Mouse (Mus musculus) embryonic stem cell, embryonic (primary cell): Measurements from ENCODE around the gene Exoc4.

ENCODE experiments used
- CTCF ChIA-PET, 4 experiments: fragments of 300-600 bp in 2 of 4; fragments of 350-600 bp in 2 of 4; sonication (Branson Sonifier 250); formaldehyde crosslinking; loops; one replicate each; lab custom pipeline; 2022; ENCODE audit warnings: inconsistent platforms in 2 of 4; lab: Charles Lee
- POLR2A ChIA-PET, 4 experiments: fragments of 300-600 bp in 2 of 4; fragments of 350-600 bp in 2 of 4; sonication (Branson Sonifier 250); formaldehyde crosslinking; loops; one replicate each; lab custom pipeline; 2022; ENCODE audit warnings: antibody characterized with exemption in 4 of 4, inconsistent platforms in 1 of 4; lab: Charles Lee

Gene Exoc4

GRCm38 (mm10) chr6:33516798-33517197, 267.9 kb downstream of the Exoc4 start:
- CTCF ChIA-PET, result interaction anchor here in 1 of 4 experiments (0.7 kb wide), 1 partner anchor 107 kb away, joined by 3 read pairs; no protein-coding TSS in a partner anchor
- POLR2A ChIA-PET, result interaction anchor here in 1 of 4 experiments (0.5 to 1.0 kb wide), 3 partner anchors 11 to 1084 kb away, joined by 3 to 4 read pairs (median 3); no protein-coding TSS in a partner anchor

- POLR2A ChIA-PET, result no interaction called here
- CTCF ChIA-PET, result no interaction called here
These were observed 269.1 kb downstream of the Exoc4 start for GRCm38 (mm10) chr6:33517890-33518410.

GRCm38 (mm10) chr6:33525695-33526366, 276.9 kb downstream of the Exoc4 start:
- POLR2A ChIA-PET, result interaction anchor here in 2 of 4 experiments (0.5 to 0.7 kb wide), 2 partner anchors 298 to 465 kb away, joined by 3 to 7 read pairs; no protein-coding TSS in a partner anchor

GRCm38 (mm10) chr6:33540356-33540755, 291.5 kb downstream of the Exoc4 start:
- POLR2A ChIA-PET, result interaction anchor here in 1 of 4 experiments (0.6 to 1.4 kb wide), 4 partner anchors 10 to 1643 kb away, joined by 3 to 5 read pairs (median 3); no protein-coding TSS in a partner anchor
- CTCF ChIA-PET, result no interaction called here

More at GRCm38 (mm10) chr6:33525695-33526366, 276.9 kb downstream of the Exoc4 start:
- CTCF ChIA-PET, result no interaction called here

- CTCF ChIA-PET, result no interaction called here
- POLR2A ChIA-PET, result interaction anchor here in 1 of 4 experiments (0.7 kb wide), 1 partner anchor 822 kb away, joined by 3 read pairs; no protein-coding TSS in a partner anchor
These were observed 293.8 kb downstream of the Exoc4 start for GRCm38 (mm10) chr6:33542712-33543111.

GRCm38 (mm10) chr6:33551934-33552333, 303.0 kb downstream of the Exoc4 start:
- CTCF ChIA-PET, result no interaction called here
- POLR2A ChIA-PET, result interaction anchor here in 1 of 4 experiments (1.4 kb wide), 1 partner anchor 156 kb away, joined by 3 read pairs; no protein-coding TSS in a partner anchor

GRCm38 (mm10) chr6:33560925-33561324, 312.0 kb downstream of the Exoc4 start:
- ChIA-PET CTCF (interaction anchor here in 1 of 4 experiments (0.6 kb wide), 2 partner anchors 19 to 107 kb away, joined by 3 to 5 read pairs; no protein-coding TSS in a partner anchor), POLR2A (interaction anchor here in 1 of 4 experiments (1.3 kb wide), 1 partner anchor 13 kb away, joined by 3 read pairs; no protein-coding TSS in a partner anchor)

- ChIA-PET CTCF (no interaction called here), POLR2A (interaction anchor here in 1 of 4 experiments (1.0 to 1.7 kb wide), 3 partner anchors 10 to 22 kb away, joined by 3 to 5 read pairs (median 3); no protein-coding TSS in a partner anchor)
These were observed 313.0 kb downstream of the Exoc4 start for GRCm38 (mm10) chr6:33561911-33562310.

- POLR2A ChIA-PET, result interaction anchor here in 2 of 4 experiments (0.6 to 1.1 kb wide), 3 partner anchors 27 to 616 kb away, joined by 3 to 15 read pairs (median 3); no protein-coding TSS in a partner anchor
- CTCF ChIA-PET, result interaction anchor here in 1 of 4 experiments (0.6 kb wide), 1 partner anchor 1935 kb away, joined by 5 read pairs; no protein-coding TSS in a partner anchor
These were observed 327.1 kb downstream of the Exoc4 start for GRCm38 (mm10) chr6:33575947-33576346.

GRCm38 (mm10) chr6:33608469-33608868, 359.6 kb downstream of the Exoc4 start:
- CTCF ChIA-PET, result no interaction called here
- POLR2A ChIA-PET, result no interaction called here

- ChIA-PET POLR2A (no interaction called here), CTCF (no interaction called here)
These were observed 365.1 kb downstream of the Exoc4 start for GRCm38 (mm10) chr6:33613978-33614377.

- POLR2A ChIA-PET, result no interaction called here
- CTCF ChIA-PET, result no interaction called here
These were observed 369.7 kb downstream of the Exoc4 start for GRCm38 (mm10) chr6:33618590-33618989.

- ChIA-PET CTCF (no interaction called here), POLR2A (interaction anchor here in 1 of 4 experiments (0.9 to 1.4 kb wide), 3 partner anchors 9 to 29 kb away, joined by 3 to 5 read pairs (median 3); no protein-coding TSS in a partner anchor)
These were observed 371.8 kb downstream of the Exoc4 start for GRCm38 (mm10) chr6:33620701-33621100.

GRCm38 (mm10) chr6:33625931-33626330, 377.0 kb downstream of the Exoc4 start:
- CTCF ChIA-PET, result no interaction called here
- POLR2A ChIA-PET, result no interaction called here

- POLR2A ChIA-PET, result no interaction called here
- CTCF ChIA-PET, result interaction anchor here in 1 of 4 experiments (1.1 kb wide), 1 partner anchor 9 kb away, joined by 4 read pairs; no protein-coding TSS in a partner anchor
These were observed 382.2 kb downstream of the Exoc4 start for GRCm38 (mm10) chr6:33631133-33631532.

GRCm38 (mm10) chr6:33637192-33637591, 388.3 kb downstream of the Exoc4 start:
- ChIA-PET POLR2A (interaction anchor here in 1 of 4 experiments (0.6 kb wide), 1 partner anchor 8 kb away, joined by 3 read pairs; no protein-coding TSS in a partner anchor), CTCF (no interaction called here)

- ChIA-PET CTCF (interaction anchor here in 3 of 4 experiments (0.6 to 0.7 kb wide), 6 partner anchors 17 to 1730 kb away, joined by 3 to 6 read pairs (median 3); no protein-coding TSS in a partner anchor), POLR2A (interaction anchor here in 2 of 4 experiments (0.6 to 1.0 kb wide), 3 partner anchors 11 to 312 kb away, joined by 3 to 5 read pairs (median 4); no protein-coding TSS in a partner anchor)
These were observed 433.1 kb downstream of the Exoc4 start for GRCm38 (mm10) chr6:33681778-33682640.

- ChIA-PET POLR2A (interaction anchor here in 1 of 4 experiments (1.1 kb wide), 1 partner anchor 9 kb away, joined by 3 read pairs; no protein-coding TSS in a partner anchor), CTCF (no interaction called here)
These were observed 434.6 kb downstream of the Exoc4 start for GRCm38 (mm10) chr6:33683533-33683932.
